Mouse (Mus musculus): ENCODE measurements around the gene Aprt. TPM values are rescaled to one million over a fixed set of nuclear protein-coding genes. Genes with fewer than 3 reads are reported as not detected.

Gene Aprt
- total and polyA plus RNA-seq, 3 experiments = 239 to 287 TPM; not detected in 1

DNA sequence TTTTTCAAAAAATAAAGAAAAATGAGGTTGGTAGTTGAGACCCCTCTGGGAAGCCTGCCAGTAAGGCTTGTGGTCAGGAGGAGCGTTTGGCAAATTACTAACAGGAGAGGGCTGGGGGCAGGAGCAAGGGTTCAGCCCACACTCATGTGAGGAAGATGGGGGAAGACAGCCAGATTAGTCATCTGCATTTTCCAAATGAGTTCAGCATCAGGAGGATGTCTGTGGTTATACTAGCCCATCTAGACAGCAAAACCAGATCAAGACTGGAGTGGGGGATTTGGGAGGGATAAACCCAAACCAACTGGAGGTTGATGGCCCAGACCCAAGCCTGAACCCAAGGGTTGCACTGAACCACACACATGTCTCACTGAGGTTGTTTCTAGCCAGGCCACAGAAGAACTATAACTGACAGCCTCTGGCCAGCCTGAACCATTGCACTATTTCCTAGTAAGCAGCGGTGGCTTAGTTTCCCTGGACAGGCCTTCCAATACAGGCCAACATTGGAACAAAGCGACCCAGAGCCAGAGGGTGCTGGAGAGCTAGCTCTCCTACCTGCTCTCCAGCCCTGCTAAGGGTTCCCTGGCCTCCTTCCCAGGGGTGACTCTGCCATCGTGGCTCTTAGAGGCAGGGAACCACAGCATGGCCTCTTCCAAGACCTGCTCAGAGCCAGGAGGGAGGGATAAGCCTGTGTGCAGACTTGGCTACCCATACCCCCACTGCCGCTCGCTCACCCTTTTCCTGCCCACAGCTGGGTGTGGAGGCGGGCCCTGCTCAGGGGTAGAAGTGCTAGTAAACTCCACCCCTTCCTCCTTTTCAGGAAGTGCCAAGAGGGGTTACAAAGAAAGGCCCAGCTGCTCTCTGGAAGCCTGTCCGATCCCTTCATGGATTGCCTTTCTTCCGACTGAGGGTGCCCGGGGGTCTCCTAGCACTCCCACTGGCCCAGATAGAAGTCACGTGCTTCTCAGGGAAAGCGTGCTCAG, 20.4 kb downstream of the Aprt start:
- no peak overlapping the region for H3K4me3 ChIP-seq (ENCODE audit: control insufficient read depth in 1 of 2, insufficient read depth in 1 of 2, low read depth in 2 of 2, low read length in 2 of 2)
- no peak overlapping the region; the same call in 1 of the 2 replicates for H3K27ac ChIP-seq (ENCODE audit: control insufficient read depth, low read depth, low read length)
- peaks cover 0 to 7% of the 10 kb centered on the region in 2 experiments; a peak in 2 of 4 replicates for H3K36me3 ChIP-seq (ENCODE audit: control insufficient read depth in 1 of 2, insufficient read depth in 2 of 2, low read length in 2 of 2)
- peaks cover 26% of the 10 kb centered on the region for H3K79me2 ChIP-seq (ENCODE audit: control insufficient read depth, insufficient read depth, low read length, poor library complexity)
- TF ChIP-seq NRF1 (IDR thresholded peaks at IDR 0.05; ENCODE audit: insufficient read depth, low read depth, low read length, poor library complexity, severe bottlenecking) (no peak), ZMIZ1 (IDR thresholded peaks at IDR 0.05; ENCODE audit: low read depth, low read length) (no peak), HCFC1 (IDR thresholded peaks at IDR 0.05; ENCODE audit: low read depth, low read length) (no peak), EP300 (IDR thresholded peaks at IDR 0.05; ENCODE audit: low read depth in 1 of 2, low read length in 2 of 2) (no peak), ELF1 (IDR thresholded peaks at IDR 0.05; ENCODE audit: low read depth, low read length) (no peak)
- no peak overlapping the region for H3K9ac ChIP-seq (ENCODE audit: control insufficient read depth, low read depth, low read length, poor library complexity, severe bottlenecking)
- no peak for DNase-seq (ENCODE audit: low read depth, low spot score)
- H3K9me3 ChIP-seq (replicated peaks; ENCODE audit: insufficient read depth, low read length) = no peaks in the 10 kb centered on the region
- no peaks in the 10 kb centered on the region for H3K27me3 ChIP-seq (ENCODE audit: control insufficient read depth in 1 of 2, insufficient read depth in 2 of 2, low read length in 2 of 2)
- peaks cover 0 to 15% of the 10 kb centered on the region in 2 experiments; a peak in 2 of 4 replicates for H3K4me1 ChIP-seq (ENCODE audit: control insufficient read depth in 1 of 2, insufficient read depth in 2 of 2, low read length in 2 of 2)

DNA sequence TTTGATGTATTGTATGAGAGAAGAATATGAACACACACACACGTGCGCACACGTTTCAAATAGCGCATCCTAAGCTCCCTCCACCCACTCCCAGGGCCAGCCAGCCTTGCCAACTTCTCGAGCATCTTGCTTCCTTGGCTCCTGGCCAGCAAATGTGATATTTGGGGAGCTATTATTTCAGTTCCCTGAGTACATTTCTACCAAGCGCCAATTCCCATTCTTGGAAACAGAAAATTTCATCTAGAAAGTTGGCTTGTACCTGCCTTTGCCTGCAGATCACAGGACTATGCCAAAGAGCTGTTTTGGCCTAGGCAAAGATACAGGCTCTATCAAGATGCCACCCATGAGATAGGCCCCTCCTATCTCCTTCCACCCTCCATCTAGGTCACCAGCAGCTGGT, 21.9 kb downstream of the Aprt start:
- H3K27ac ChIP-seq (ENCODE audit: control insufficient read depth, low read depth, low read length) = no peak overlapping the region
- DNase-seq (ENCODE audit: low read depth, low spot score) = no peak
- no peak overlapping the region for H3K4me3 ChIP-seq (ENCODE audit: control insufficient read depth in 1 of 2, insufficient read depth in 1 of 2, low read depth in 2 of 2, low read length in 2 of 2)
- peaks cover 0 to 7% of the 10 kb centered on the region in 2 experiments; a peak in 2 of 4 replicates for H3K36me3 ChIP-seq (ENCODE audit: control insufficient read depth in 1 of 2, insufficient read depth in 2 of 2, low read length in 2 of 2)
- no peaks in the 10 kb centered on the region for H3K9me3 ChIP-seq (replicated peaks; ENCODE audit: insufficient read depth, low read length)
- TF ChIP-seq ZNF384 (IDR thresholded peaks at IDR 0.05; ENCODE audit: low read depth, low read length) (no peak), TBP (IDR thresholded peaks at IDR 0.05; ENCODE audit: low read depth, low read length) (no peak), ZMIZ1 (IDR thresholded peaks at IDR 0.05; ENCODE audit: low read depth, low read length) (no peak), MAZ (IDR thresholded peaks at IDR 0.05; ENCODE audit: low read depth, low read length) (no peak), ZKSCAN1 (IDR thresholded peaks at IDR 0.05; ENCODE audit: low read depth, low read length) (no peak), NRF1 (IDR thresholded peaks at IDR 0.05; ENCODE audit: insufficient read depth, low read depth, low read length, poor library complexity, severe bottlenecking) (no peak), ZC3H11A (IDR thresholded peaks at IDR 0.05; ENCODE audit: low read depth, low read length) (no peak), GATA1 (IDR thresholded peaks at IDR 0.05; ENCODE audit: low read depth, low read length) (no peak), TAL1 (IDR thresholded peaks at IDR 0.05; ENCODE audit: low read length) (no peak), MXI1 (IDR thresholded peaks at IDR 0.05; ENCODE audit: low read depth, low read length) (no peak), MEF2A (IDR thresholded peaks at IDR 0.05; ENCODE audit: extremely low read depth, insufficient replicate concordance, low read depth, low read length, poor library complexity, severe bottlenecking) (no peak), CHD2 (IDR thresholded peaks at IDR 0.05; ENCODE audit: low read length) (no peak), GABPA (IDR thresholded peaks at IDR 0.05; ENCODE audit: low read depth, low read length) (no peak), MYC (IDR thresholded peaks at IDR 0.05; ENCODE audit: low read depth, low read length) (no peak), USF1 (IDR thresholded peaks at IDR 0.05; ENCODE audit: low read depth, low read length) (no peak), KAT2A (conservative IDR thresholded peaks at IDR 0.05; ENCODE audit: low read depth, low read length) (no peak), CTCF (IDR thresholded peaks at IDR 0.05 in 2 of 3, conservative IDR thresholded peaks at IDR 0.05 in 1 of 3; ENCODE audit: control insufficient read depth in 1 of 3, insufficient read depth in 1 of 3, low read depth in 2 of 3, low read length in 3 of 3, poor library complexity in 1 of 3, severe bottlenecking in 1 of 3) (no peak), ELF1 (IDR thresholded peaks at IDR 0.05; ENCODE audit: low read depth, low read length) (no peak)
- H3K9ac ChIP-seq (ENCODE audit: control insufficient read depth, low read depth, low read length, poor library complexity, severe bottlenecking) = no peak overlapping the region
- H3K79me2 ChIP-seq (ENCODE audit: control insufficient read depth, insufficient read depth, low read length, poor library complexity) = peaks cover 41% of the 10 kb centered on the region
- H3K4me1 ChIP-seq (ENCODE audit: control insufficient read depth in 1 of 2, insufficient read depth in 2 of 2, low read length in 2 of 2) = peaks cover 0 to 15% of the 10 kb centered on the region in 2 experiments; a peak in 2 of 4 replicates
- H3K27me3 ChIP-seq (ENCODE audit: control insufficient read depth in 1 of 2, insufficient read depth in 2 of 2, low read length in 2 of 2) = no peaks in the 10 kb centered on the region

Data from MEL (cell line).